Mouse (Mus musculus) stomach, embryonic 14.5 days (tissue): ENCODE results near the gene Fa2h. TPM values are rescaled to one million over a fixed set of nuclear protein-coding genes. Genes with fewer than 3 reads are reported as not detected.

Experiments used
- ATAC-seq: fragments of 200-750 bp; cut with Nextera tagmentation; 2 replicates; pipeline ENCODE4 v1.8.0; 2017; ENCODE audit warnings: low read depth, moderate TSS enrichment; ENCODE audit not compliant: insufficient number of reproducible peaks, insufficient read depth, low FRiP score
- H3K27ac ChIP-seq: fragments of 300-500 bp; sonication (generic); 2 replicates; pipeline ENCODE4 v1.5.1; 2014; ENCODE audit warnings: mild to moderate bottlenecking, low read length, moderate library complexity, mixed read lengths
- H3K27me3 ChIP-seq: fragments of 300-500 bp; sonication (generic); 2 replicates; pipeline ENCODE4 v1.6.1; 2014; ENCODE audit warnings: low read length, control low read depth, mixed read lengths; ENCODE audit not compliant: control insufficient read depth, insufficient read depth
- H3K36me3 ChIP-seq: fragments of 300-500 bp; sonication (generic); 2 replicates; pipeline ENCODE4 v1.6.1; 2014; ENCODE audit warnings: mild to moderate bottlenecking, control low read depth, low read length, moderate library complexity, mixed read lengths; ENCODE audit not compliant: control insufficient read depth, insufficient read depth
- H3K4me1 ChIP-seq: fragments of 300-500 bp; sonication (generic); 2 replicates; pipeline ENCODE4 v1.6.1; 2014; ENCODE audit warnings: low read length, control low read depth, mixed read lengths; ENCODE audit not compliant: control insufficient read depth, insufficient read depth
- H3K4me2 ChIP-seq: fragments of 300-500 bp; sonication (generic); replicated peaks from 2 replicates; pipeline ENCODE4 v1.6.1; 2014; ENCODE audit warnings: low read depth, low read length, control low read depth
- H3K4me3 ChIP-seq: fragments of 300-500 bp; sonication (generic); 2 replicates; pipeline ENCODE4 v1.5.1; 2014; ENCODE audit warnings: low read depth, low read length, control low read depth
- H3K9ac ChIP-seq: fragments of 300-500 bp; sonication (generic); replicated peaks from 2 replicates; pipeline ENCODE4 v1.6.1; 2014; ENCODE audit warnings: low read depth, mild to moderate bottlenecking, control low read depth, low read length, moderate library complexity, mixed read lengths
- H3K9me3 ChIP-seq: fragments of 300-500 bp; sonication (generic); 2 replicates; pipeline ENCODE4 v1.6.1; 2016; ENCODE audit warnings: low read depth, low read length, control low read depth; ENCODE audit not compliant: control insufficient read depth
- WGBS: fragments of 180-500 bp; shearing (Covaris S2); extraction: QIAGEN DNeasy Blood & Tissue Kit; methylation state at CpG from one replicate; pipeline ENCODE4 v1.1.7; 2014; 5-methylcytosine and 5-hydroxymethylcytosine counted together
- polyA plus RNA-seq: library from polyadenylated mRNA; unstranded; fragments of >200 nt; fragmentation: Nextera tagmentation; extraction: Ambion mirVana; gene quantifications from 2 replicates; pipeline ENCODE4 v1.2.1, GENCODE M21; 2014

Gene Fa2h
- polyA plus RNA-seq, 1 experiment from 2014 or later: 4.9 TPM

DNA sequence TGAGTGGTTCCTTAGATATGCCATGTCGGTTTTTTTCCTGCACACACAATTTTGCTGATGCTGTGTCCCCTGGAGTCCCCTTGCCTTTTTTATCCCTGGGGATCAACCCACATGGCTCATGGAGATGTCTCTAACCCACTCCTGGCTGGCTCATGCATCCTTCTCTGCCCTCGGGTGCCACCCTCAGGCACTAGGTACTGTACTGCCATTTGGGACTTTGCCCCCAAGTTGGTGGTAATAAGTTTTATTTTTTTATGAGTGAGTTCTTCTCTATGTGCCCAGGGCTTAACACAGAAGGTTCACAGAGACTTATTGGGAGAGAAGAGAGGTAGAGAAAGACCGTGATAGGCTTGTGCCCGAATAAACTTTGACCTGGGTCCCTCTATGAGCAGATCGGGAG lies 41.3 kb downstream of the Fa2h start:
- WGBS: 82% methylated on average over 5 of the region's 5 CpGs

GRCm38 (mm10) chr8:111350577-111350976 lies 43.0 kb downstream of the Fa2h start:
- no peak overlapping the region for H3K4me3 ChIP-seq
- H3K36me3 ChIP-seq: no peaks in the 10 kb centered on the region
- ATAC-seq: no peak
- H3K9me3 ChIP-seq: no peaks in the 10 kb centered on the region
- no peak overlapping the region for H3K27ac ChIP-seq
- no peak overlapping the region for H3K4me2 ChIP-seq
- H3K9ac ChIP-seq: no peak overlapping the region
- WGBS: 82% methylated on average over 6 of the region's 6 CpGs
- H3K4me1 ChIP-seq: no peaks in the 10 kb centered on the region
- no peaks in the 10 kb centered on the region for H3K27me3 ChIP-seq

More for the DNA sequence above, 41.3 kb downstream of the Fa2h start:
- Histone ChIP-seq H3K4me3 (no peak overlapping the region), H3K9ac (no peak overlapping the region), H3K36me3 (no peaks in the 10 kb centered on the region), H3K9me3 (no peaks in the 10 kb centered on the region), H3K27ac (no peak overlapping the region), H3K4me2 (no peak overlapping the region), H3K27me3 (no peaks in the 10 kb centered on the region), H3K4me1 (no peaks in the 10 kb centered on the region)
- no peak for ATAC-seq

GRCm38 (mm10) chr8:111343225-111343624 lies 50.4 kb downstream of the Fa2h start:
- Histone ChIP-seq H3K9ac (no peak overlapping the region), H3K4me2 (no peak overlapping the region), H3K4me1 (peaks cover 3% of the 10 kb centered on the region; the same call in 1 of the 2 replicates), H3K36me3 (no peaks in the 10 kb centered on the region), H3K9me3 (no peaks in the 10 kb centered on the region), H3K4me3 (no peak overlapping the region), H3K27ac (no peak overlapping the region), H3K27me3 (no peaks in the 10 kb centered on the region)
- 0 out of 2 replicates have a peak, but pooled peaks have one; percentile 56 for ATAC-seq
- 12% methylated on average over 5 of the region's 5 CpGs for WGBS

- ATAC-seq: no peak
- peaks cover 4% of the 10 kb centered on the region; the same call in 1 of the 2 replicates for H3K4me1 ChIP-seq
- no peak overlapping the region for H3K27ac ChIP-seq
- H3K36me3 ChIP-seq: no peaks in the 10 kb centered on the region
- WGBS: 61% methylated on average over 3 of the region's 3 CpGs
- H3K9me3 ChIP-seq: no peaks in the 10 kb centered on the region
- no peak overlapping the region for H3K4me2 ChIP-seq
- no peaks in the 10 kb centered on the region for H3K27me3 ChIP-seq
- H3K4me3 ChIP-seq: no peak overlapping the region
- H3K9ac ChIP-seq: no peak overlapping the region
These were observed 53.4 kb downstream of the Fa2h start for GRCm38 (mm10) chr8:111340186-111340585.

GRCm38 (mm10) chr8:111338370-111339208 lies 55.0 kb downstream of the Fa2h start:
- H3K4me3 ChIP-seq: 0 out of 2 replicates have a peak overlapping the region, but pooled peaks have one; percentile 42
- no peaks in the 10 kb centered on the region for H3K9me3 ChIP-seq
- peaks cover 4% of the 10 kb centered on the region; the same call in 1 of the 2 replicates for H3K4me1 ChIP-seq
- H3K27me3 ChIP-seq: no peaks in the 10 kb centered on the region
- H3K27ac ChIP-seq: no peak overlapping the region
- no peak overlapping the region for H3K9ac ChIP-seq
- peak overlapping the region; percentile 86 for H3K4me2 ChIP-seq
- no peaks in the 10 kb centered on the region for H3K36me3 ChIP-seq
- ATAC-seq: no peak
- WGBS: 41% methylated on average over 12 of the region's 12 CpGs

- WGBS: under 1% methylated on average over 29 of the region's 29 CpGs
- Histone ChIP-seq H3K36me3 (no peaks in the 10 kb centered on the region), H3K4me3 (peak within 1 kb of the TSS; percentile 42), H3K9me3 (no peaks in the 10 kb centered on the region), H3K4me2 (peak within 1 kb of the TSS; percentile 86), H3K4me1 (peaks cover 4% of the 10 kb centered on the region; the same call in 1 of the 2 replicates), H3K9ac (no peak within 1 kb of the TSS; the same call in 1 of the 2 replicates), H3K27me3 (no peaks in the 10 kb centered on the region), H3K27ac (no peak within 1 kb of the TSS)
- ATAC-seq: 0 out of 2 replicates have a peak, but pooled peaks have one; percentile 28
These were observed 55.7 kb downstream of the Fa2h start, which contains the start of gene Mlkl for GRCm38 (mm10) chr8:111337890-111338347. TSS of gene Mlkl (minus strand) at chr8:111338177.

GRCm38 (mm10) chr8:111337311-111337889 lies 56.2 kb downstream of the Fa2h start:
- WGBS: 29% methylated on average over 17 of the region's 17 CpGs
- Histone ChIP-seq H3K27ac (no peak overlapping the region), H3K4me2 (peak overlapping the region; percentile 86), H3K4me1 (peaks cover 4% of the 10 kb centered on the region; the same call in 1 of the 2 replicates), H3K9ac (no peak overlapping the region; the same call in 1 of the 2 replicates), H3K27me3 (no peaks in the 10 kb centered on the region), H3K4me3 (peak overlapping the region; percentile 42), H3K36me3 (no peaks in the 10 kb centered on the region), H3K9me3 (no peaks in the 10 kb centered on the region)
- ATAC-seq: no peak

GRCm38 (mm10) chr8:111336692-111337091 lies 56.9 kb downstream of the Fa2h start:
- WGBS: 77% methylated on average over 4 of the region's 4 CpGs
- Histone ChIP-seq H3K4me2 (no peak overlapping the region), H3K4me1 (peaks cover 4% of the 10 kb centered on the region; the same call in 1 of the 2 replicates), H3K4me3 (no peak overlapping the region), H3K9ac (no peak overlapping the region), H3K27ac (no peak overlapping the region), H3K9me3 (no peaks in the 10 kb centered on the region), H3K27me3 (no peaks in the 10 kb centered on the region), H3K36me3 (no peaks in the 10 kb centered on the region)
- no peak for ATAC-seq
